Mouse (Mus musculus) olfactory bulb, adult 2 months (tissue): ENCODE data around the gene Cyp2w1.

Experiments used
- CTCF ChIP-seq: fragments of 200-500 bp; IDR thresholded peaks from 2 replicates; pipeline ENCODE4 v1.5.1; 2012; ENCODE audit warnings: low read depth, mild to moderate bottlenecking, low read length, moderate library complexity; ENCODE audit not compliant: insufficient read depth
- POLR2A ChIP-seq: fragments of 200-500 bp; IDR thresholded peaks from 2 replicates; pipeline ENCODE4 v1.6.1; 2012; ENCODE audit warnings: mild to moderate bottlenecking, low read depth, low read length, moderate library complexity; ENCODE audit not compliant: insufficient read depth

- TF ChIP-seq POLR2A (no peak), CTCF (no peak)
Measured at GRCm38 (mm10) chr5:139330766-139331165, 21.7 kb upstream of the Cyp2w1 start.
